Mouse (Mus musculus) heart, postnatal 36 days (tissue): ENCODE data around the gene Gm2916. TPM values are rescaled to one million over a fixed set of nuclear protein-coding genes. Genes with fewer than 3 reads are reported as not detected.
"Not testable (repeated sequence)": the region's sequence is repeated elsewhere in the genome, so short reads cannot be mapped to it uniquely, and the experiment has no call there.

Experiments used
- DNase-seq, 2 experiments: peaks; one replicate each; pipeline ENCODE4 v3.0.0; 2021 to 2022
- intact Hi-C: fragments of 180-260 bp; cut with DNase I; formaldehyde crosslinking; loops from one replicate; pipeline ENCODE4 v1.15.1; 2025
- total RNA-seq, 2 experiments: library from RNA; stranded (reverse); gene quantifications; 2 replicates each; pipeline ENCODE4 v1.2.3; 2021

Gene Gm2916
- not detected for total RNA-seq

DNA sequence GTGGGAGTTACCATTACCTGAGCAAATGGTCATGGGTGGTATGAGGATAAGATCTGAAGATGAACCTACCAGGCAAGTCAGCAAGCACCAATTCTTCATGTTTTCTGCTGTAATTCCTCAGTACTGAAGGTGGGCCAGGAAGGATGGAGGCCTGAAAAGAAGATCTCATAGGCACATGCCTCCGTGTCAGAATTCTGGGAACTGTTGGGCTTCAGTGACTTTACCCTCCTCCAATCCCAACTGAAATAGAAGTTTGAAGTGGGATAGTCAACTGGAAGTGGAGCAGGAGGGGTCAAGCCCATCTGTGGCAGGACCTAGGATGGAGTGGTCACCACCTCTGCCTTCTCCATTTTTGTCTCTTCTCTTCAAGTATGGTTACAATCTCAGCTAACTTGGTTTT lies at the start of gene Gm2916:
TSS of gene Gm2916 (plus strand) at position 301 of the 400 bp plus-strand sequence.
- intact Hi-C loops, DNase-seq: not testable (repeated sequence)

DNA sequence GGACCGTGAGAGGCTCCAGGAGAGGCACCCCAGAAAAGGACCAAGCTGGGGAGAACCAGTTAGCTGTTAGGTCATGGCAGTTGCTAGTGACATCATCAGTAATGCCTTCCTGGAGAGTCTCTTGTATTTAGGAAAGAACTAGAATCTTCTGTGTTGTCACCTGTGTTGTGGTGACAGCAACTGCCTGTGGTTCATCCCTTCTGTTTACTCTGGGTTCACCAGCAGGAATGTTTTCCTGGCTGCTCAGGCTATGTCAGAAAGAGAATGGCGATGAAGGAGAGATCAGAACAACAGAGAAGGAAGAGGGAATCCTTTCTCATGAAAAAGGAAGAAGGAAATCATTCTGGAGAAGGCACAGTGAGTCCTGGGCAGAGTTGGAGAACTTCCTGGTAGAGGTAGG lies 38.0 kb upstream of the Gm2916 start, which contains the start of gene Gm3033:
TSS of gene Gm3033 (plus strand) at position 301 of the 400 bp plus-strand sequence.
- DNase-seq, intact Hi-C loops: not testable (repeated sequence)

DNA sequence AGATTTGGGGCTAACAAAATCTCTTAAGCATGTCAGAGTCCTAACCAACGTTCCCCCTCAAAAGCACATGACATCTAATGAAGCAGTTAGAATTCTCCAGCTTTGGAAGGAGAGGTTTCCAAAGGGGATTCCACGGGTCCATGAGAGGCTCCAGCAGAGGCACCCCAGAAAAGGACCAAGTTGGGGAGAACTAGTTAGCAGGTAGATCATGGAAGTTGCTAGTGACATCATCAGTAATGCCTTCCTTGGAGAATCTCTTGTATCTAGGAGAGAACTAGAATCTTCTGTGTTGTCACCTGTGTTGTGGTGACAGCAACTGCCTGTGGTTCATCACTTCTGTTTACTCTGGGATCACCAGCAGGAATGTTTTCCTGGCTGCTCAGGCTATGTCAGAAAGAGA lies 47.5 kb downstream of the Gm2916 start, which contains the start of gene Gm3029:
TSS of gene Gm3029 (plus strand) at position 301 of the 400 bp plus-strand sequence.
- DNase-seq, intact Hi-C loops: not testable (repeated sequence)

DNA sequence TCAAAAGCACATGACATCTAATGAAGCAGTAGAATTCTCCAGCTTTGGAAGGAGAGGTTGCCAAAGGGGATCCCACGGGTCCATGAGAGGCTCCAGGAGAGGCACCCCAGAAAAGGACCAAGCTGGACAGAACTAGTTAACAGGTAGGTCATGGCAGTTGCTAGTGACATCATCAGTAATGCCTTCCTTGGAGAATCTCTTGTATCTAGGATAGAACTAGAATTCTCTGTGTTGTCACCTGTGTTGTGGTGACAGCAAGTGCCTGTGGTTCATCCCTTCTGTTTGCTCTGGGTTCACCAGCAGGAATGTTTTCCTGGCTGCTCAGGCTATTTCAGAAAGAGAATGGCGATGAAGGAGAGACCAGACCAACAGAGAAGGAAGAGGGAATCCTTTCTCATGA lies 79.3 kb downstream of the Gm2916 start, which contains the start of gene Gm3095:
TSS of gene Gm3095 (plus strand) at position 301 of the 400 bp plus-strand sequence.
- intact Hi-C loops, DNase-seq: not testable (repeated sequence)

Other genes starting within 250 kb of the Gm2916 start
- gene Gm3012, start 249.7 kb upstream of the Gm2916 start, total RNA-seq: not detected
- gene Gm3020, start 232.1 kb upstream of the Gm2916 start, total RNA-seq: under 1 TPM in 1 of 2 experiments, not detected in 1; 0.30 TPM
- not detected for gene Gm3043, start 195.4 kb upstream of the Gm2916 start, total RNA-seq
- under 1 TPM; 0.30 to 0.64 TPM for gene Gm3002, start 74.1 kb upstream of the Gm2916 start, total RNA-seq
- under 1 TPM; 0.27 to 0.28 TPM for gene Gm3033, start 37.9 kb upstream of the Gm2916 start, total RNA-seq
- not detected for gene Gm3029, start 47.6 kb downstream of the Gm2916 start, total RNA-seq
- gene Gm3095, start 79.4 kb downstream of the Gm2916 start, total RNA-seq: not detected
- gene Gm3099, start 114.2 kb downstream of the Gm2916 start, total RNA-seq: not detected
- gene Gm5796, start 139.8 kb downstream of the Gm2916 start, total RNA-seq: 1 to 10 TPM in 1 of 2 experiments, under 1 TPM in 1; 0.28 to 1.2 TPM
- under 1 TPM in 1 of 2 experiments, not detected in 1; 0.16 TPM for gene Gm3115, start 199.9 kb downstream of the Gm2916 start, total RNA-seq
- under 1 TPM; 0.16 to 0.78 TPM for gene Gm8108, start 226.4 kb downstream of the Gm2916 start, total RNA-seq